Mouse (Mus musculus): Measurements from ENCODE around the gene Gabarap. TPM values are rescaled to one million over a fixed set of nuclear protein-coding genes. Genes with fewer than 3 reads are reported as not detected.
"Not testable (repeated sequence)": the region's sequence is repeated elsewhere in the genome, so short reads cannot be mapped to it uniquely, and the experiment has no call there.

Gene Gabarap
- polyA plus RNA-seq, 1 experiment from 2014 or later = 670 TPM

GRCm38 (mm10) chr11:70010033-70010432, 19.1 kb downstream of the Gabarap start:
- H3K36me3 ChIP-seq (ENCODE audit: poor library complexity, severe bottlenecking) = peaks cover 90% of the 10 kb centered on the region
- H3K4me1 ChIP-seq = peaks cover 9% of the 10 kb centered on the region
- ATAC-seq = no peak
- H3K9me3 ChIP-seq (replicated peaks) = no peaks in the 10 kb centered on the region
- no peaks in the 10 kb centered on the region for H3K27me3 ChIP-seq
- WGBS = 91% methylated on average over 6 of the region's 6 CpGs
- H3K4me2 ChIP-seq = no peak overlapping the region
- H3K9ac ChIP-seq = no peak overlapping the region
- H3K4me3 ChIP-seq = no peak overlapping the region
- H3K27ac ChIP-seq = no peak overlapping the region

- H3K36me3 ChIP-seq (ENCODE audit: poor library complexity, severe bottlenecking) = peaks cover 85% of the 10 kb centered on the region
These were observed 19.6 kb downstream of the Gabarap start for GRCm38 (mm10) chr11:70010548-70010947.

DNA sequence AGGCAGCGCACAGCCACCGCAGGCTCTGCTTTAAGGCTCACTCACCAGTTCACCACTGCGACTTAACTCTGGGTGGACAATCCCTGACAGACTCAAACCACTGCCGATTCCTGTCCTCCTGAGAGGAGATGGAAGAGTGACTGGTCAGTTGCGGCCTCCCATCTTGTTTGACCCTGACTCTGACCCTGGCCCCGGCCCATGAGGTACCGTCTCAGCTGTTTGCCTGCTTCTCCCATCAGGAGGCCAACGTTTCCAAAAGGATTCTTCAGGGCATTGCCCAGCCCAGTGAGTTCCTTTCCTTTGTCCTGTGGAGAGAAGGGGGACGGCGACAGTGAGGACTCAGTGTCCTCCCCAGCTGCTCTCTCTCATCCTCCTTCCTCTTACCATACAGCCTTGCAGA, 20.0 kb downstream of the Gabarap start:
- Histone ChIP-seq H3K27me3 (no peaks in the 10 kb centered on the region), H3K36me3 (ENCODE audit: poor library complexity, severe bottlenecking) (peaks cover 81% of the 10 kb centered on the region), H3K9me3 (replicated peaks) (no peaks in the 10 kb centered on the region), H3K4me3 (no peak overlapping the region), H3K4me2 (no peak overlapping the region), H3K27ac (no peak overlapping the region), H3K9ac (no peak overlapping the region), H3K4me1 (peaks cover 16% of the 10 kb centered on the region)
- no peak for ATAC-seq
- 78% methylated on average over 10 of the region's 10 CpGs for WGBS

More at GRCm38 (mm10) chr11:70010548-70010947, 19.6 kb downstream of the Gabarap start:
- H3K27me3 ChIP-seq = no peaks in the 10 kb centered on the region
- H3K9ac ChIP-seq = no peak overlapping the region
- ATAC-seq = no peak
- WGBS = 90% methylated on average over 12 of the region's 12 CpGs
- H3K4me2 ChIP-seq = no peak overlapping the region
- peaks cover 15% of the 10 kb centered on the region for H3K4me1 ChIP-seq
- no peak overlapping the region for H3K27ac ChIP-seq
- H3K9me3 ChIP-seq (replicated peaks) = no peaks in the 10 kb centered on the region
- no peak overlapping the region for H3K4me3 ChIP-seq

DNA sequence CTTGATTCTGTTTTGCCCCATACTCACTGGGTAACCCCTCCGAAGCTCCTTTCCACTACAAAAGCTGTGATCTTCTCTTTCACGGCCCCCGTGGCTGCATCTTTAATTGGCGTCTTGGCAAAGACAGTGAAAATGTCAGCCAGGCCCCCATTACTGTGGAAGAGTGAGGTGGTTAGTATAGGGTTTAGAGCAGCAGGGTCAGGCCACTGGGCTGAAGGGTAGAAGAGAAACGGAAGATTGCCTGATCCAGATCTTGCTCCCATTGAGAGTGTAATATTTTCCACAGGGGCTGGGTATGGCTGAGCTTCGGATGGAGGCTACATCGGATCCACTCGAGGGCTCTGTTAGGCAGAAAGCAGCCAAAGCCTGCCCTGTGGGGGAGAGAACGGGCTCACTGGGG, 22.0 kb downstream of the Gabarap start:
- ATAC-seq = no peak

DNA sequence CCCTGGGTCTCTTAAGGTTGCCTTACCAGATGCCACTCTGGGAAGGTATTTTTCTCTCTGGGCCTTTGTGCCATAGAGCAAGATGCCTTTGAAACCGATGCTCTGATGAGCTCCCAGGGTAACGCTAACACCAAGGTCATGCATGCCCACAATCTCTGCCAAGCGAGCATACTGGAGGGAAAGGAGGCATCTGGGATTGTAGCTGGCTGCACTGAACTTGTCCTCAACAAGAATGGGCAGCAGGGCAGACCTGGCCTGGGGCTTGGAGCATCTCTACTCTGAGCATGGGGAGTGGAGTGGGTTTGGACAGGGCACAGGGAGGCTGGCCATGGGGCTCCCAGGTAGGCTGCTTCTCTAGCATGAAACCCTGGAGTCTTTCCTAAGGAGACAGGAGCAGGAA, 22.5 kb downstream of the Gabarap start:
- H3K4me2 ChIP-seq = no peak overlapping the region
- H3K36me3 ChIP-seq (ENCODE audit: poor library complexity, severe bottlenecking) = peaks cover 57% of the 10 kb centered on the region
- WGBS = 93% methylated on average over 3 of the region's 3 CpGs
- H3K4me3 ChIP-seq = no peak overlapping the region
- no peaks in the 10 kb centered on the region for H3K27me3 ChIP-seq
- H3K27ac ChIP-seq = no peak overlapping the region
- H3K9me3 ChIP-seq (replicated peaks) = no peaks in the 10 kb centered on the region
- peaks cover 28% of the 10 kb centered on the region for H3K4me1 ChIP-seq
- no peak for ATAC-seq
- H3K9ac ChIP-seq = no peak overlapping the region

More for the DNA sequence above, 22.0 kb downstream of the Gabarap start:
- WGBS = 81% methylated on average over 9 of the region's 9 CpGs
- peaks cover 26% of the 10 kb centered on the region for H3K4me1 ChIP-seq
- H3K4me2 ChIP-seq = no peak overlapping the region
- no peaks in the 10 kb centered on the region for H3K27me3 ChIP-seq
- no peak overlapping the region for H3K27ac ChIP-seq
- H3K4me3 ChIP-seq = no peak overlapping the region
- peaks cover 62% of the 10 kb centered on the region for H3K36me3 ChIP-seq (ENCODE audit: poor library complexity, severe bottlenecking)
- no peaks in the 10 kb centered on the region for H3K9me3 ChIP-seq (replicated peaks)
- H3K9ac ChIP-seq = 0 out of 2 replicates have a peak overlapping the region, but pooled peaks have one; percentile 26

- peak overlapping the region; percentile 85 for H3K4me2 ChIP-seq
- WGBS = 55% methylated on average over 5 of the region's 5 CpGs
- 0 out of 2 replicates have a peak overlapping the region, but pooled peaks have one; percentile 16 for H3K9ac ChIP-seq
- no peak for ATAC-seq
- H3K4me1 ChIP-seq = peaks cover 33% of the 10 kb centered on the region
- H3K9me3 ChIP-seq (replicated peaks) = no peaks in the 10 kb centered on the region
- H3K27me3 ChIP-seq = no peaks in the 10 kb centered on the region
- 0 out of 2 replicates have a peak overlapping the region, but pooled peaks have one; percentile 59 for H3K27ac ChIP-seq
- peaks cover 50% of the 10 kb centered on the region for H3K36me3 ChIP-seq (ENCODE audit: poor library complexity, severe bottlenecking)
- peak overlapping the region; percentile 59; the same call in 1 of the 2 replicates for H3K4me3 ChIP-seq
These were observed 23.1 kb downstream of the Gabarap start for GRCm38 (mm10) chr11:70014051-70014450.

DNA sequence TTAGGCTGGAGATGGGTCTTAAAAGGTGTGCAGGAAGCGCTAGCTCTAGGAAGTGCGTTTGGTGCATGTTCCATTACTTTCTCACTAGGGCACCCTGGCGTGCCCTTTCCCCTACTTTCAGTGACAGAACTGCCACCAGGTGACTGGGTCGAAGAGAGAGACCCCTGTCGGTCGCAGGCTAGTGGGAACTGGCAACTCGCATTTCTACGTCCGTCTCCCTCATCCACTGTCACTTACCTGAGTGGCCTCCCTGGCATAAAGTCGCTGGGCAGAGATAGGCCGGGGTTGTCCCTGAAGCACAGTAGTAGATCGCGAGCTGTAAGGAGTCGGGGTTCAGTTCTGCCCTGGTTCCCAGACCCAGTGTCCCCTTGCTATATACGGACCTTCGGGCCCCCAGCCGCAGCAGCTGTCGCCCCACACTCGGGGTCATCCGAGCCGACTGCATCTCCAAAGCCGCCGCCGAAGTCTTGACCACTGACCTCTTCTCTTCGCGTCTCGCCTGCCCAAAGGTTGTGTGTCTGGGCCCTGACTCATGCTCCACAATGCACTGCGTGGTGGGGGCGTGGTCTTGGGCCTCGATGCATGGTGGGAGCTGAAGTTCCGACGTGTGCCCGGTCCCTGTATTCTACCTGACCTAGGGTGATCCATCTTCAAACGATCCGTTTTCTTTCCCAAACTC, 24.1 kb downstream of the Gabarap start, which contains the start of gene Acadvl:
Gene Acadvl (minus strand): TSS at position 532 of the 679 bp plus-strand sequence.
- H3K4me1 ChIP-seq = peaks cover 42% of the 10 kb centered on the region
- peak within 1 kb of the TSS; percentile 59 for H3K4me3 ChIP-seq
- peak within 1 kb of the TSS; percentile 83 for H3K9ac ChIP-seq
- no peaks in the 10 kb centered on the region for H3K27me3 ChIP-seq
- H3K9me3 ChIP-seq (replicated peaks) = no peaks in the 10 kb centered on the region
- WGBS = under 1% methylated on average over 35 of the region's 35 CpGs
- peaks cover 41% of the 10 kb centered on the region for H3K36me3 ChIP-seq (ENCODE audit: poor library complexity, severe bottlenecking)
- H3K27ac ChIP-seq = peak within 1 kb of the TSS; percentile 59
- ATAC-seq = peak; percentile 84
- peak within 1 kb of the TSS; percentile 85 for H3K4me2 ChIP-seq

DNA sequence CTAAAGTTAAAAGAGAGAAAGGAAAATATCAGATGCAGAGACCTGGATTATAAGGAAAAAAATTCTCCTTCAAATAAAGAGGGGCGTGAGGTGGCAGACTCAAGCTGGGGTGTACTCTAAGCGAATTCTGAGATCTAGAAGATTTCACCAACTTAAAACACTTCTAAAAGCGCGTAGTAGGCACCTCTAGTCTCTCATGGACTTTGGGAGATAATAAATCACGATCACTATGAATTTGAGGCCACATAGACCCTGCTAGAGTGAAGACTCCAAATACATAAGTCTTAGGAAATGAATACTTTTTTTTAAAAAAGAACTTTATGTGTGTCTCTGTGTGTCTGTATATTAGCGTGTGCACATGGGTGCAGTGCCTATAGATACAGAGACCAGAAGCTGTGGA, 24.7 kb downstream of the Gabarap start:
- 65% methylated on average over 6 of the region's 6 CpGs for WGBS
- H3K9ac ChIP-seq = peak overlapping the region; percentile 83; the same call in 1 of the 2 replicates
- no peaks in the 10 kb centered on the region for H3K27me3 ChIP-seq
- peaks cover 49% of the 10 kb centered on the region for H3K4me1 ChIP-seq
- H3K9me3 ChIP-seq (replicated peaks) = no peaks in the 10 kb centered on the region
- no peak overlapping the region for H3K27ac ChIP-seq
- H3K36me3 ChIP-seq (ENCODE audit: poor library complexity, severe bottlenecking) = peaks cover 34% of the 10 kb centered on the region
- H3K4me3 ChIP-seq = peak overlapping the region; percentile 59; the same call in 1 of the 2 replicates
- ATAC-seq = no peak
- H3K4me2 ChIP-seq = peak overlapping the region; percentile 85

- Histone ChIP-seq H3K36me3 (ENCODE audit: poor library complexity, severe bottlenecking) (peaks cover 29% of the 10 kb centered on the region), H3K4me1 (peaks cover 51% of the 10 kb centered on the region)
- H3K27me3 ChIP-seq; H3K9me3 ChIP-seq (replicated peaks); H3K4me3 ChIP-seq; H3K27ac ChIP-seq; H3K4me2 ChIP-seq; H3K9ac ChIP-seq; ATAC-seq: not testable (repeated sequence)
- 86% methylated on average over 2 of the region's 2 CpGs for WGBS
These were observed 25.2 kb downstream of the Gabarap start for GRCm38 (mm10) chr11:70016177-70016576.

DNA sequence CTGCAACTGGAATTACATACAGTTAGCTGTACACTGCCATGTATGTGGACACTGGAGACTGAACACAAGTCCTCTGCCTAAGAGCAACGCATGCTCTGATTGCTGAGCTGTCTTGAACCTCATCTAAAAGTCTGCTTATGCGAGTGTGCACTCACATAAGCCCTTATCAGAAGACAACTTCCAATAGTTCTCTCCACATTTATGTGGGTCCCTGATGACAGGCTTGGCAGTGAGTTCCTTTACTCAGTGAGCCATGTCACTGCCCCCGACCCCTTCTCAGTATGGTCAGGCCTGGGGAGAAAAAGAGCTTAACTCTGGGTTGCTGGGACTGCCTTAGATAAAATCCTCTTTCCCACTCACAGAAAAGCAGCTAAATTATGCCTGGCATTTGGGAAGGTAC, 25.7 kb downstream of the Gabarap start, which contains the start of gene Dlg4:
Gene Dlg4 (plus strand): TSS at position 274 of the 400 bp plus-strand sequence.
- Histone ChIP-seq H3K4me1 (peaks cover 51% of the 10 kb centered on the region), H3K9ac (peak within 1 kb of the TSS; percentile 92), H3K4me3 (peak within 1 kb of the TSS; percentile 71), H3K9me3 (replicated peaks) (no peaks in the 10 kb centered on the region), H3K36me3 (ENCODE audit: poor library complexity, severe bottlenecking) (peaks cover 24% of the 10 kb centered on the region), H3K27ac (peak within 1 kb of the TSS; percentile 96), H3K4me2 (peak within 1 kb of the TSS; percentile 92), H3K27me3 (no peaks in the 10 kb centered on the region)
- WGBS = 78% methylated on average over 3 of the region's 3 CpGs
- ATAC-seq = no peak

GRCm38 (mm10) chr11:70017199-70017767, 26.3 kb downstream of the Gabarap start:
- Histone ChIP-seq H3K4me3 (peak overlapping the region; percentile 71), H3K27ac (peak overlapping the region; percentile 96), H3K9me3 (replicated peaks) (no peaks in the 10 kb centered on the region), H3K27me3 (no peaks in the 10 kb centered on the region), H3K36me3 (ENCODE audit: poor library complexity, severe bottlenecking) (peaks cover 18% of the 10 kb centered on the region), H3K4me2 (peak overlapping the region; percentile 92), H3K4me1 (peaks cover 56% of the 10 kb centered on the region), H3K9ac (peak overlapping the region; percentile 92)
- ATAC-seq = no peak
- WGBS = 29% methylated on average over 7 of the region's 7 CpGs

All from forebrain, embryonic 13.5 days (tissue).